Mouse (Mus musculus) CH12F3 (cell line): ENCODE results near the gene Rasd1.

ENCODE experiments used
- in situ Hi-C: fragments of 300-500 bp; cut with MboI; formaldehyde crosslinking; loops from 2 replicates; pipeline ENCODE4 v1.14.3; 2020; ENCODE audit warnings: low sequenced_read_pairs

The Rasd1 gene

DNA sequence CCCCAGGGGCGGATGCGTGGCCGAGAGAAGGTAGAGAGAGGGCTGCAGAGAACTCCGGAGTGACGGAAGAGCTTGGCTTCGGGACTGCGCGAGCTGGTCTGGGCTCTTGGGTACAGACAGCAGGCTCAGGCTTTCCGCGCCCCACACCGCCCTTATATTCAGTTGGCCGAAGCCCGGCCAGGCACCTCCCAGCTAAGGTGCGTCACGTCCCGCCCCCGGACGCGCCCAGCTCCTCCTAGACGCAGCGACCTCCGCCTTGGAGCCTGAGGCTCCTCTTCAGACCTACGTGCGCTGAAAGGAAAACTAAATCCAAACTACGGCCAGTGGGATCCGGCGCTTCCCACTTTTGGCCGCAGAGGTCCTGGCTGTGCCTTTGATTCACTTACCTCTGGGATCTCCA is at the start of gene Rasd1:
Rasd1 (minus strand) TSS at position 127 of the 400 bp plus-strand sequence.
- in situ Hi-C loops, result no loop called here

DNA sequence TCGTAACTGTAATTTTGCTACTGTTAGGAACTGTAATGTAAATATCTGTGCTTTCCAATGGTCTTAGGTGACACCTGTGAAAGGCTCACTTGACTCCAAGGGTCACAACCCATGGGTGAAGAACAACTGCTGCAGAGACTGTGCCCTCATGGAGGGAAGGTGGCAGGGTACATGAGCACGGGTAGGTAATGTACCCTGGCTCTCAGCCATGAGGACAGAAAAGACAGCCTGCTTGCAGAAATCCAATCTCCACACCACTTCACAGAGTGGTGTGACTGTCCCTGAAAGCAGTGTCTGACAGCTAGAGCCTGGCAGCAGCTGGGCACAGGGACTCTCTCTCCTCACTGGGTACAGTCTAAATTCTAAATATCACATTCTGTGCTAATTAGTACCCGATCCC is 46.8 kb upstream of the Rasd1 start:
- in situ Hi-C loops, result no loop called here

DNA sequence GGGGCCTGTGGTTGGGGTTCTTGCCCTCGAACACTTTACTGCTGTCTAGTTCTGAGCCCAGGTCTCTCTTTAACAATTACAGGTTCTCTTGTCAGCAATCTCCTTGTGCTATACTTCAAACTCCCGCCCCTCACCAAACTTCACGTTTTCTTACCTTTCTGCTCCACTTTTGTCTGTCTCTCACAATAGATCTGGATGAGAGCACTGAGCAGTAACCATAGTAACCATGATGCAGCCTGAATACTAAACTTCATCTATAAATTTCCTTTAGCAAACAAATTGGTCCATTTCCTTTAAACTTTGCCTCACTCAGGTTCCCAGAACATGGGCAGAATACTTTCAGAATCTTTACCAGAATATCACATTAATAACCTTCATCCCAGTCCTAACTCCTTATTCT is 44.7 kb upstream of the Rasd1 start:
- in situ Hi-C loops, result no loop called here

DNA sequence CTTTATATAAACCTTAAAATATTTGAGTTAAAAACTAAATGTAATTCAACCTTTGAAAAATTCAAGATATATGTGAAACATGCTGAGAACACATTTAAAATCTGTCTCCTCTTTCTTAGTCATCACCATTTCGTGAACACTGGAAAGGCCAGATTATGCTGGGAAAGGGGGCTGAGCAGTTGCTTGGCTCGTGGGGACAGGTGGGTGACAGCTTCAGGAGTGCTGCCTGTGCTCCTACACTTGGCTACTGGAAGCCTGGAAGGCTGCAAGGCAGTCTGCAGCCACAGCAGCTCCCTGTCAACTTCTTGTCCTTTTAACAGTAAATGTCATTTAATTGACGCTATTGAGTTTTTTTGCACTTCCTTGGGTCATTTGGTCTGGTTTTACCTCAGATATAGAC is 41.1 kb upstream of the Rasd1 start:
- in situ Hi-C loops, result no loop called here

DNA sequence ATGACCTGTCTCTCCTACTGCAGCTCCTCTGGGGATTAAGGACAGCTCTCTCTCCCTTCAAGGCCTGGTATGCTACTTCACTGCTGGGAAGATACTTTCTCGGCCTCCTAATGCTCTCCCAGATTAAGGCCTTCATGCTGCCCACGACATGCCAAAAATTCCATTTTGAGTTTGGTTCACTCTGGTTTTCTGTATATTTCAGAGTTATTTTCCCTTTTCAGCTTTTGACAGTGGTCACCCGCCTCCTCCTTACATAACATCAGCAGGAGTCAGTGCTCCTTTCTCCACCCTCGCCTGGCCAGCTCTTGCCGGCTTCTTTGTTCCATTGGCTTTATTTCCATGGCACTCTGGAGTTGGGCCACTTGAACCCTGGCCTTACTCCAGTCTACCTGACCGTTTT is 40.0 kb upstream of the Rasd1 start:
- in situ Hi-C loops, result no loop called here

DNA sequence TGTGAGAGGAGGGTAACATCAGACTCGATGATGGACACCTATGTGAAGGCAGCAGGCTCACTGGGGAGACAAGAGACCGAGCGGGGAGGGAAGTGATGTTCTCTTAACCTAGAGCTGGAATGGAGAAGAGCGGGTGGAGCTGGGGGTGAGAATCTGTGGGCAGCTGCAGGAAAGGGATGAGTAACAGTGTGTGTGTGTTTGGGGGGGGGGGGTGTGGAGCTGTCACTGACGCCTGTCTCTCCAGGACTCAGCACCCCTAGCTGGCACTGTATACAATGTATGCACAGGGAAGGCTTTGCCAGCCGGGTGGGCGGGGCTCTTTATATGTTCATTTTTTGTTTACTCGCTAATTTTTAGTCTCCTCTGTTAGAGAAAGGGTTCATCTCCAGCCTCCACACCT is 39.1 kb upstream of the Rasd1 start:
- in situ Hi-C loops, result no loop called here

DNA sequence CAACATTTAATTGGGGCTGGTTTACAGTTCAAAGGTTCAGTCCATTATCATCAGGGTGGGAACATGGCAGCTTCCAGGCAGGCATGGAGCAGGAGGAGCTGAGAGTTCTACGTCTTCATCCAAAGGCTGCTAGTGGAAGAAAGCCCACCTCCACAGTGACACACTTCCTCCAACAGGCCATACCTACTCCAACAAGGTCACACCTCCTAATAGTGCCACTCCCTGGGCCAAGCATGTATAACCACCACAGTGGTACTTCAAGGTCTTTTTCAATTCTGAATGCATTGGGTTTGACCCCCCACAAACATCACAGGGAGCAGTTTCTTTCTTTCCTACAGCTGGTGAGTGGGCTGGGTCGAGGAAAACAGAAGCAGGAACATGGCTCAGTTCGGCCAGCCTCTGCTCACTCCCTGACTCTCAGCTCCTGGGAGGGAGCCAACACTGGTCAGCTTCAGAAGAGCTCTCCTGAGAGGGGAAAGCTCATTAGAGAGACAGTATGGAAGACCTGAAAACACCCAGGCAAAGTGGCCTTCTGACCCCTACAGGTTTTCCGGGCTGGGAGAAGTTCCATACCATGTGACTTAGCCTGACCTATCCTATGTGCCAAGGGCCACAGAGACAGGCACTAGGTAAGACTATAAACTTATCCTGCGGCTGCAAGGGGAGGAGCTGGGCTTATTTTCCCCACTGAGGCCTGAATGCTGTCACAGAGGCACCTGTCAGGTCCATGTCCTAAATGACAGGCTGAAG is 36.7 kb upstream of the Rasd1 start:
- in situ Hi-C loops, result no loop called here

DNA sequence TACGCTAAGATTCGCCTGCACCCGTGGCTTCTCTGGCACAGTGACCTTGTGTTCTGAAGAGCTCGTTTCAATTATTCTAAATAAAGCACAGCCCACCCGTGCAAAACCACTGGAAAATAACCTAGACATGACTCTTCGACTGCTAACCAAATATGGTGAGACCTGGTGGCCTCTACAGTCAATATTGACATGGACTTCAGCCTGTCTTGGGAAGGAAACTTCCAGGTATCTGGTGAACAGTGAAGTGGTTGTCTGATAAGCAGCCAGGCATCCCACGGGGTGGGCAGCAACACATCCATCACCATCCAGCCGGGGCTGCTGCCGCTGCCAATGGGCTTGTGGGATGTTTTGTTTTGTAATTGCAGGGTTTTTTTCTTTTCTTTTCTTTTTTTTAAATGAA is 29.6 kb upstream of the Rasd1 start:
- in situ Hi-C loops, result no loop called here

DNA sequence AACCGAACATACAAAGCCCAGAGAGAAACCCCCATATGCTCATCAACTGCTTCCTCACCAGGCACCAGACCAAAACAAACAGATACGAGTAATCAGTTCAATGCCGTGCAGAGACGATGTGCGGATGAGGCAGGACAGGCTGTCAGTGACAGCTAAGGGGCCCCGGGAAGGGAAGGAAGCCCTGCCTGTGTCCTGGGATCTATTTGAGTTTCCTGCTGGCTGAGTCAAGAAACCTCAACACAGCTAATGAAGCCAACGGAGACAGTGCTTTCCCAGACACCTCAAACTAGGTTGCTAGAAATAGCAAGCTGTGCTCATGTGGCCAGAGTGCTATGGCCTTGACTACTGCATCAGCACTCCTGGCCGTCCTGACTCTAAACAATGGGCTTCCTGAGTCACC is 26.6 kb upstream of the Rasd1 start:
- in situ Hi-C loops, result no loop called here

DNA sequence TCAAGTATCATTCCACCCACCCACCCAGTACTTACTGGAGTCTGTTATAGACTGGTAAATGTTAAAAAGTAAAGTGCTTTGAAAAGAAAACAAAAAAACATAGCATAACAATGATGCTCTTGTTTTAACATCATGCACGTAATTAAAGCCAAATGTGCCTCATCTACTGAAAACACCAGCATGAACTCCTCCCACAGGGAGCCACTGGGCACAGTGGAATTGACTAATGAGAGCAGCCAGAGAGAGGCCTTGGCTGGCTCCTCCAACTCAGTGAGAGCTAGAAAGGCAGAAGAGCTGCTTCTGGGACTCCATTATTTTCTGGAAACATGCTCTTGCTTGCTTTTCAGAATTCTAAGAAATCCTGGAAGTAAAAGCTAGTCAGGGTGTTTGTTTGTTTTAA is 24.7 kb upstream of the Rasd1 start:
- in situ Hi-C loops, result no loop called here

DNA sequence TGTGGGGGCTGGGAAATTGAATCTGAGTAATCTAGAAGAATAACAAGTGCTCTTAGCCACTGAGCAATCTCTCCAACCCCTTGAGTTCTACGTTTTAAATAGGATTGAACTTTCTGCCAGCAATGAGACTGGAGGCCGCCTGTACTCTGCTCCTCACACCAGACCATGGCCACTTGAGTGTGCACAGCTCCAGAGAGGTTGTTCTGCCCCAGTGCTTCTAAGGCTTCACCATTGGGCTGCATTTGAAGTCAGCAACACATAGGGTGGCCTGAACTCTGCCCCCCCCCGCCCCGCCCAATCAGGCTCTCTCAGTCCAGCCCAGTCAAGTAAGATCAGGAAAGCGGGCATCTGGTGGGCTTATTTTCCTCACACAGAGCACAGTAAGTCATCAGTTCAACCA is 13.1 kb upstream of the Rasd1 start:
- in situ Hi-C loops, result no loop called here

DNA sequence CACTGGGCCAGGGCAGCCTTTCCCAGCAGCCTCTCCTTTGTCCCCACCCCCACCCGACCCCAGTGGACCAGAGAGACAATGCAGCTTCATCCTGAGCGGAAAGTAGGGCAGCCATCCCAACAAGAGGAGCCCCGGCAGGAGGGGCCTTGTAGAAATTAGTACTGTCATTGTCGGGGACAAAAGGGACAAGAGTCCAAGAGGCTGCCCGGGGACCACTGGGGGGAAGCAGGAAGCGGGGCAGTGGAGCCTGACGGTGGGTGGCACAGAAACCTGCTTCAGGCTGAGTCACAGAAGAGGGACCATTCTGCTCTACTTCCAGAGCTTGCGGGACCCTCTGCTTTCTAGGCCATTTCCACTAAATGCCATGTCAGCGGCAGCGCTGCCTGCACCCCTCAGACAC is 10.5 kb upstream of the Rasd1 start:
- in situ Hi-C loops, result no loop called here

DNA sequence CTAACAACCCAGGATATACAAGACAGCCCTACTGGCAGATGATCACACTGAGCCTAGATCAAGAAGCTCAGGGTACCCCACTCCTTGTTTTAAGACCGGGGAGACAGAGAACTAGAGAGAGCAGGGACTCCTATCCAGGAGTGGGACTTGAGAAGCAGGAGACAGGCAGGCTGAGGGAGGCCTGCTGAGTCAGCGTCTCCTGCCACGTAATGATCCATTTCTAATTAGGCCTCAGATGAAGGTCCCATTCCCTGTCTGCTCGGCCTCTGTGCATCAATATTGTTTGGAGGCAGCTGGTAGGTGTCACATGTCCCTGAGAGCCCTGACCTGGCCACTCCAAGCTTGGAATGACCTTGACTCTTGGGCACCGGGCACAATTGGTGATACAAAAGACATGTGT is 8.6 kb upstream of the Rasd1 start:
- in situ Hi-C loops, result no loop called here

DNA sequence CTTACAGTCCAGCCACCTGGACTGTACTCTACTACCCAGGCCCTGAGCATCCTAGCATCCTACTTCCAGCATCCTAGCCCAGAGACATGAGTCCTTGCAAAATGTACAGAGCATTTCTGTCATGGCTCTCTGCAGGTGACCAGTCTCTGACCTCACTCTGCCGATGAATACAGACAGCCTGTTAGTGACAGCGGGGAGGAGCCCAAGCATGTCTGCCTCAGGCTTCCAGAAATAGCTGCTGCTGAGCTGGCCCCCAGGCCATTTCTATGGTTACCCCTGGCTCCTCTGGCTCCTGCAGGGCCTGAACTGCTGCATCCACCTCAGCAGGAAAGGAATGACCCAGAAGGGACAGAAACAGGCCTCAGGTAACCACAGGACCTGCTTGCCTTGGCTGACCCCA is 6.9 kb upstream of the Rasd1 start:
- in situ Hi-C loops, result no loop called here

DNA sequence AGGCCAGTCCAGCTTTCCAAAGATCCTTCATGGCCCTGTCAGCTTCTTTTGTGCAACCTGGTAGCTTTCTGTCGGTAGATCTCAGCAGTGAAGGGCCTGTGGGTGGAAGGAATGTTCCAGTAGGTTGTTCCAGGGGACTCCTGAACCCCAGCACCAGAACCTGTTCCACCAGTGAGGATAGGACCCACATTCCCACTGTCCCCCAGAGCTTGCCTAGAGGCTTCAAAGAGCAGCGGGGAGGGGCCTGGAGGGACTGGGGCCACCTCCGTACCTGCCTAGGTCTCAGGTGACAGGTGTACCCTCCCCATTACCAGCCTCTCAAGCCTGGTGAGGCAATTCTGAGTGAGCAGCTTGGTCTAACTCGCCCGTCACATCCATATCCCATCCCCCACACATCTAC is 6.0 kb upstream of the Rasd1 start:
- in situ Hi-C loops, result no loop called here

DNA sequence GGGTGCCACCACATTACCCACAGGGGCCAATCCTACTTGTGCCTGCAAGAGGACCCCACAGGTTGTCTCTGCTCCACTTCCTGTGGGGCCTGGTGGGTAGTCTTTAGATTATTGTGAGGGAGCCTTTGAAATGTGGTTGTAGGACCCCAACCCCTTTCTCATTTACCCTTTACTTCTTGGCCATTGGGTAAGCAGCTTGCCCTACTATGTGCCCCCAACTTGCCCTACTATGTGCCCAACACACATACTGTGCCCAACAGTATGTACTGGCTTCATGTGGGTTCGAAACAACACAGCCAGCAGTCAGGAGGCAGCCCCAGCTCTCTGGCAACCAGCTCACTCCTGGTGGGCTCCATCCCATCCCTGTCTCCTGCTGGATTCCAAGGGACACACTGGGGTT is 3.0 kb upstream of the Rasd1 start:
- in situ Hi-C loops, result no loop called here

DNA sequence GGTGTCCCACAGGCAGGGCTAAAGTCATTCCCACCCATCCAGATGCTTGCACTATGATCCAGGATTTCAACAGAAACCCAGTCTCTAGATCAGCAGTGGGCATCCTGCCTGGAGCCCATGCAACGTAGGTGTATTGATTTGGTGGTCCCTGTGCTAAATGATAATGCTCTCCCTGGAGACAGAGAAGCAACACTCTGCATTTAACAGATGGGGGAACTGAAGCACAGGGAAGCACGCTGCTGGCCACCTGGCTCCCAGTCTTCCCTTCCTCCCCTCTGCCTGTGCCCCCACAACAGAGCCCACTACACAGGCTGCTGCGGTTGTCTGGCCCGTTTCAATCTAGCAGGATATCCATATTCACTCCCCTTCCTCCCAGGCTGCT is 1.3 kb upstream of the Rasd1 start:
- in situ Hi-C loops, result no loop called here

DNA sequence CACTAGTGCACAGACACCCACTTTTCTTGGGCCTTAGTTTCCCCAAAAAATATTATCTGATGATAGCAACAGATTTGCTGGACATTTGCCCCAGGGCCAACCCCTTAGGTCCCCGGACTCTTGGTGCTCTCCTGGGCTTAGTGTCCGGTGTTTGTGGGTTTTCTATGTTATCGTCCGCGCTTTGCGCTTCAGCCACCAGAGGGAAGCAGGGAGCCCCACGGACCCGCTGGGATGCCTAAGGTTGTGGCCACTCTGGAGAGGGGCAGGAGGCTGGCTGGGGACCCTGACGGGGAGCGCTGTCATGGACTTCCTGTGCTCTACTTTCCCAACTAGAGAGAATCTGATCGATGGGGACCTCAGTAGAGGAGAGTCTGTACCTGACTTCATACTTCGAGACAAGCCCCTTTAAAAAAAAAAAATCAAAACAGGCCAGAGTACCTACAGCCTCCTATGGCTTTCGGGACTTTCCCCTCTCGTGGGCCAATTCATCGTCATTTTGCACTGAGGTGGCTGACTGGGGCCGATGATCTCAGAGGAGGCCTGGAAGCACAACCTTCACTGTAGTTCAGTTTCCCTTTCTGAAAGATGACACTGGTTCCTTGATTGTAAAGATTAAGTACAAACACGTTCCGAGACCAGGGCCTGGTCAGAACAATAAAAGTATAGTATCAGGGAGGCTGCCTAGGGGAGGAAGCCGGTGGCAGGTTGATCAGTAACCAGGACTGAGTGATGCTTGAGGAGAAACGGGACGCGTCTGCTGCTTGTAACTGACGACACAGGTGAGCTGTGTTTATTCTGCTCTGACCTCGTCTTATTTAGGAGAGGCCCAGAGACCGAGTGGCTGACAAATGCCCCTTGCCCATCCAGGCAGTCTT is 720 bp upstream of the Rasd1 start:
- in situ Hi-C loops, result no loop called here

DNA sequence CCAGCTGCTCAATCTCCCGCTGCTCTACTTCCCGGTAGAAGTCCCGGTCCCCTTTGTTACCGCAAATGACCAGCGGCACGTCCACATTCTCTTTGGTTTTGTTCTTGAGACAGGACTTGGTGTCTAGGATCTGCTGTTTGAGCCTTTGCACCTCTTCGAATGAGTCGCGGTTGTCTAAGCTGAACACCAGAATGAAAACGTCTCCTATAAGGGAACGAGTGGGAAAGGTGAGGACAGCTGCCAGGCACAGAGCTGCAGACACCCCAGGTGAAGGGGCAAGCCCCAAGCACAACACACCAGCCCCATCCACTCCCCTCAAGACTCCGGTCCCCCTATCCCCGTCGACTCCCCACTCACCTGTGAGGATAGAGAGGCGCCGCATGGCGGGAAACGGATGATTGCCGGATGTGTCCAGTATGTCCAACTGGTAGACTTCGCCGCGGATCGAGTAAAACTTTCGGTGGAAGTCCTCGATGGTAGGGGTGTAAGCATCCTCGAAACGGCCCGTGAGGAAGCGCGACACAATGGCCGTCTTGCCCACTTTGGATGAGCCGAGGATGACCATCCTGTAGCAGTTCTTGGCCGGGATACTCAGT is 483 bp downstream of the Rasd1 start:
- in situ Hi-C loops, result no loop called here

DNA sequence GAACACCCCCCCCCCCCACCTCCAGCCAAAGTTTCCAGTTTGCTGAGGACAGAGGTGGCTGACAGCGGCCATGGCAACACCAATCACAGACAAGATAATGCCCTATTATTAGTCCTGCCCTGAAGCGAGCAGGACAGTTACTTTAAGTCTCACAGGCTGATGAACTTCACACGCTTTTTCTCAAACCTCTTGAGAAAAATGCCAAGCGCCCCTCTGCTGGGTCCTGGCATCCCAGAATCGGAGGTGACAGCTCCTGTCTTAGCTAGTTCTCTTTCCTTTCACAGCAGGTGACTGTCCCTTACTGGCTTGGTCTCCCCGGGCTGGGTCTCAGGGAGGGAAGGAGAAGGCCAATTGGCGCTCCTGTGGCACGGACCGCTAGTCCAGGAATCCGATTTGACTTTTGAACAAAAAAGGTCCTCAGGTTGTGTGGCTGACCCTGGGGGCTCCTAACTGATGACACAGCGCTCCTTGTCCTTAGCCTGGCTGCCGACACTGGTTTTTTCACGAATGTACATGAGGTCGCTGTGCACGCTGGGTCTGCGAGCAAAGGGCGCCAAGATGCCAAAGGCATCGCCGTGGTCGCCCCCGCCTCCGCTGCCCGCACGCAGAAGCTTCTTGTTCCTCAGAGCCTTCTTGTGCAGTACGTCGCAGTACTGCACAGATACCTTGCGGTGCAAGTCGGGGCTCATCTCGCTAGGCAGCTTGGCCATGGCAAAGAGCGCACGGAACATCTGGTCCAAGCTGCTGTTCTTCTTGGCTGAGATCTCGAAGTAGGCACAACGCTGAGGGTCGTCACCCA is 1.2 kb downstream of the Rasd1 start:
- in situ Hi-C loops, result no loop called here

DNA sequence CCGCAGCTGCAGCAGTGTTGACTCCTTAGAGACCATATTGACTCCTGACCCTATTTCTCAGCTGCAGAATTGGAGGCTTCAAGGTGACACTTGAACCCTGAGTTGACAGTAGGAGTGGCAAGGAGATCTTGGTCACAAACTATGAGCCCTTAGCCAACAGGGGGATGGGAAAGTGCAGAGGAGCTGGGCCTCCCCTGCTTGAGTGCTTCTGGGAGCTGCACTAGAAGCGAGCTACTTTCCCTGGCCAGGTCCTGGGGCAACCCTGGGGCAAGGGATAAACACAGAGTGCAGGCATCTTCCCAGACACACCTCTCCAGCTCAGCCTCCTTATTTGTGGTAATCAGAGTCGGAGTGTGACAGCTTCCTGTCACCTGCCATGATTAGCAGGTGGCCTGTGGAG is 2.2 kb downstream of the Rasd1 start:
- in situ Hi-C loops, result no loop called here
